Mouse (Mus musculus) spleen, adult 2 months (tissue): ENCODE data around the gene Tnik.

Source experiments
- CTCF ChIP-seq: fragments of 200-500 bp; IDR thresholded peaks from 2 replicates; pipeline ENCODE4 v1.5.1; 2011; ENCODE audit warnings: mild to moderate bottlenecking, inconsistent platforms; ENCODE audit not compliant: insufficient read depth, insufficient read length, insufficient replicate concordance; ENCODE audit errors: extremely low read depth
- POLR2A ChIP-seq: fragments of 200-500 bp; IDR thresholded peaks from 2 replicates; pipeline ENCODE4 v1.6.1; 2011; ENCODE audit warnings: low read depth, low read length, inconsistent platforms

GRCm38 (mm10) chr3:28332316-28332715, 69.3 kb downstream of the Tnik start:
- no peak for TF ChIP-seq CTCF
- TF ChIP-seq POLR2A, result no peak
